Mouse (Mus musculus): ENCODE measurements around the gene Supt3.

DNA sequence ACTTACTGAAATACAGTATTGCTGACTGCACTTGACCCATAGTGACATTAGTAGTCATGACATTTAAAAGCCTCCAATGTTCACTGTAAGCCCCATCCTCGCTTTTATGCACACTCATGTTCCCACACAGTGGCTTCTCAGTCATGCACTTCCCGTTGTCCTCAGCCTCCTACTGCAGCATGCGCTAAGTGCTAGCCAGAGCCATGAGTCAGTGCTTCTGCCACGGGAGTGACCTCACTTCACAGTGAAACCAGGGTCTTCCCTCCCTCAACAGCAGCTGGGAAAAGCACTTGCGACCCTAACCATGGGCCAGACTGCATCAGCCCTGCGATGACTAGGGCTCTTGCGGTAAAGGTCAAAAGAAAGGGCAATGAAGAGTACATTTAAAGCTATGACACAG lies 256.7 kb downstream of the Supt3 start:
- TF ChIP-seq CTCF (conservative IDR thresholded peaks at IDR 0.05; ENCODE audit: insufficient read depth, insufficient read length, low read depth, low read length) (no peak), POLR2A (IDR thresholded peaks at IDR 0.05; ENCODE audit: low read depth, low read length) (no peak)

All from kidney, adult 2 months (tissue).